Mouse (Mus musculus): Measurements from ENCODE around the gene Cd28. TPM values are rescaled to one million over a fixed set of nuclear protein-coding genes. Genes with fewer than 3 reads are reported as not detected.

Cd28 gene
- total RNA-seq, 1 experiment from 2014 or later: 13.5 TPM

- ATAC-seq (ENCODE audit: extremely low read depth, insufficient number of reproducible peaks, low FRiP score, poor library complexity, severe bottlenecking): no peak
Measured at GRCm38 (mm10) chr1:60748936-60749335, 32.3 kb downstream of the Cd28 start.

GRCm38 (mm10) chr1:60749346-60749840 is 32.8 kb downstream of the Cd28 start:
- no peak for ATAC-seq (ENCODE audit: extremely low read depth, insufficient number of reproducible peaks, low FRiP score, poor library complexity, severe bottlenecking)

- ATAC-seq (ENCODE audit: extremely low read depth, insufficient number of reproducible peaks, low FRiP score, poor library complexity, severe bottlenecking): no peak
Measured at GRCm38 (mm10) chr1:60750201-60750765, 33.7 kb downstream of the Cd28 start.

- ATAC-seq (ENCODE audit: extremely low read depth, insufficient number of reproducible peaks, low FRiP score, poor library complexity, severe bottlenecking): no peak
Measured at GRCm38 (mm10) chr1:60751011-60751410, 34.4 kb downstream of the Cd28 start.

GRCm38 (mm10) chr1:60752986-60753385 is 36.4 kb downstream of the Cd28 start:
- no peak for ATAC-seq (ENCODE audit: extremely low read depth, insufficient number of reproducible peaks, low FRiP score, poor library complexity, severe bottlenecking)

- no peak for ATAC-seq (ENCODE audit: extremely low read depth, insufficient number of reproducible peaks, low FRiP score, poor library complexity, severe bottlenecking)
Measured at GRCm38 (mm10) chr1:60753981-60754380, 37.4 kb downstream of the Cd28 start.

GRCm38 (mm10) chr1:60755391-60756243 is 39.0 kb downstream of the Cd28 start:
- ATAC-seq (ENCODE audit: extremely low read depth, insufficient number of reproducible peaks, low FRiP score, poor library complexity, severe bottlenecking): no peak

- no peak for ATAC-seq (ENCODE audit: extremely low read depth, insufficient number of reproducible peaks, low FRiP score, poor library complexity, severe bottlenecking)
Measured at GRCm38 (mm10) chr1:60757631-60758030, 41.0 kb downstream of the Cd28 start.

- ATAC-seq (ENCODE audit: extremely low read depth, insufficient number of reproducible peaks, low FRiP score, poor library complexity, severe bottlenecking): peak; percentile 33; the same call in 1 of the 2 replicates
Measured at GRCm38 (mm10) chr1:60758226-60758625, 41.6 kb downstream of the Cd28 start.

- no peak for ATAC-seq (ENCODE audit: extremely low read depth, insufficient number of reproducible peaks, low FRiP score, poor library complexity, severe bottlenecking)
Measured at GRCm38 (mm10) chr1:60759563-60760335, 43.1 kb downstream of the Cd28 start.

- ATAC-seq (ENCODE audit: extremely low read depth, insufficient number of reproducible peaks, low FRiP score, poor library complexity, severe bottlenecking): no peak
Measured at GRCm38 (mm10) chr1:60760475-60760874, 43.9 kb downstream of the Cd28 start.

GRCm38 (mm10) chr1:60761528-60762171 is 45.0 kb downstream of the Cd28 start:
- no peak for ATAC-seq (ENCODE audit: extremely low read depth, insufficient number of reproducible peaks, low FRiP score, poor library complexity, severe bottlenecking)

GRCm38 (mm10) chr1:60762451-60762850 is 45.9 kb downstream of the Cd28 start:
- ATAC-seq (ENCODE audit: extremely low read depth, insufficient number of reproducible peaks, low FRiP score, poor library complexity, severe bottlenecking): no peak

- no peak for ATAC-seq (ENCODE audit: extremely low read depth, insufficient number of reproducible peaks, low FRiP score, poor library complexity, severe bottlenecking)
Measured at GRCm38 (mm10) chr1:60762916-60763315, 46.3 kb downstream of the Cd28 start.

GRCm38 (mm10) chr1:60771771-60772170 is 55.2 kb downstream of the Cd28 start:
- no peak for ATAC-seq (ENCODE audit: extremely low read depth, insufficient number of reproducible peaks, low FRiP score, poor library complexity, severe bottlenecking)

- no peak for ATAC-seq (ENCODE audit: extremely low read depth, insufficient number of reproducible peaks, low FRiP score, poor library complexity, severe bottlenecking)
Measured at GRCm38 (mm10) chr1:60773231-60773630, 56.6 kb downstream of the Cd28 start.

GRCm38 (mm10) chr1:60776166-60776565 is 59.6 kb downstream of the Cd28 start:
- ATAC-seq (ENCODE audit: extremely low read depth, insufficient number of reproducible peaks, low FRiP score, poor library complexity, severe bottlenecking): no peak

- ATAC-seq (ENCODE audit: extremely low read depth, insufficient number of reproducible peaks, low FRiP score, poor library complexity, severe bottlenecking): peak; percentile 63; the same call in 1 of the 2 replicates
Measured at GRCm38 (mm10) chr1:60776906-60777305, 60.3 kb downstream of the Cd28 start.

- ATAC-seq (ENCODE audit: extremely low read depth, insufficient number of reproducible peaks, low FRiP score, poor library complexity, severe bottlenecking): no peak
Measured at GRCm38 (mm10) chr1:60778465-60779115, 62.0 kb downstream of the Cd28 start.
